Mouse (Mus musculus): ENCODE results near the gene Gm15262.
A peak's percentile ranks its signal among the peaks of the same experiment; 100 is the strongest.
"Not testable (repeated sequence)": the region's sequence is repeated elsewhere in the genome, so short reads cannot be mapped to it uniquely, and the experiment has no call there.

The Gm15262 gene

DNA sequence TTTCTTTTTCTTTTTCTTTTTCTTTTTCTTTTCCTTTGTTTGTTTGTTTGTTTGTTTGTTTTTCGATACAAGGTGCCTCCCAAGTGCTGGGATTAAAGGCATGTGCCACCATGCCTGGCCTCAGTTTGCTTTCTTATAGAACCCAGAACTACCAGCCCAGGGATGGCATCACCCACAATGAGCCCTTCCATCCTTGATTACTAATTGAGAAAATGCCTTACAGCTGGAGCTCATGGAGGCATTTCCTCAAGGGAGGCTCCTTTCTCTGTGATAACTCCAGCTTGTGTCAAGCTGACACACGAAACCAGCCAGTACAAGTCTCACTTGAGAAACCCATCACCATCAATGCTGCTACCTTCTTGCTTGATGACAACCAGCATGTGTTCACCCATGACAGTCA is at the start of gene Gm15262:
Gm15262 (plus strand) TSS at position 301 of the 400 bp plus-strand sequence.
- DNase-seq (ENCODE audit: low spot score) = not testable (repeated sequence)

DNA sequence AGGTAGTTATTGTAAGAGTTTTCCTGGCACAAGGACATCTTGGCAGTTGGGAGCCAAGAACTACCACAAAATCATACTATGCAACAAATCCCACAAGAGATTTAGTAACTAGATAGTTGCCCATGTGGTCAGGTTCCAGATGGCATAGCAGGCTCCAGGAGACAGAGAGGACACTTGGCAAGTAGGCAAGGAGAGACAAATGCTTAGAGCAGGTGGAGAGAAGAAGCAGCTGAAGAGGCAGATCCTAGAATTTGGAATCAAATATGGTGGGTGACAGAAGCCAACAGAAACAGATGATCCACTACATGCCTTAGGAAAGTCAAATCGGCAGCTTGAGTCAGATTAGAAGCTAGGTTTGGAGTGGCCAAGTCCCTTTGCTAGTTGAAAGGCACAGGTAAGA is 20.9 kb downstream of the Gm15262 start:
- DNase-seq (ENCODE audit: low spot score) = no peak

DNA sequence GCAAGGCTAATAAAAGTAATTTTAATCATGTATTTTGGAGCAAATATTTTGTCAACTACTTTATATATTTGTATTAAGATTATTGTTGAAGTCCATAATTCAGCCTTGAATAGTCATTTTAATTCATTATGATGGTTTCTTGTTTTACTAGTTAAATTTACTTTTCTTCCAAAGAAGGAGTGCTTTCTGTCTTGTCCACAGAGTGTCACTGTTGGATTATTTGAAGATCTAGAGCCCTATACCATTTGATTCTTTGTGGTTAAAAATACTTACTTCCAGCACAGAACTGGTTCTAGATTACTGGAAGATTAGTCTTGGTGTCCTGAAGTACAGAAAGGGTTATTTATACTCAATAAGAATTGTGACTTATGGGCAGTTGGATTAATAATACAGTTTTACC is 29.2 kb downstream of the Gm15262 start:
- no peak for DNase-seq (ENCODE audit: low spot score)

DNA sequence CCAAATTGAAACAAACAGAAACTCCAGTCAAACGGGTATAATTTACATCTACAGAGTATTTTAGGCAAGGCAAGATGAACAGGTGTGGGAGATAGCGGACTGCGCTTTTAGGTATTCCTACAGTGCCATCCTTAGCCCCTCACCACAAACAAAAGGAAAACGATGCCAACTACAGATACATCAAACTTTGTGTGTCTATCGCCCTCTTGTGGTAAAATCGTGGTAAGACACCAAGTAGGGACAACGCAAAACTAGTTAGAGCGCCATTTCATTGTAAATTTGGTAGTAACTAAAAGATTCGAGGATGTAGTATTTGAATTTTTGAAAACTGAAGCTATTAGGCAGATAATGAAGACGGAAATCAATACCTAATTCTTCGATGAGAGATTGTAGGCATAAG is 83.7 kb downstream of the Gm15262 start:
- DNase-seq (ENCODE audit: low spot score) = no peak

DNA sequence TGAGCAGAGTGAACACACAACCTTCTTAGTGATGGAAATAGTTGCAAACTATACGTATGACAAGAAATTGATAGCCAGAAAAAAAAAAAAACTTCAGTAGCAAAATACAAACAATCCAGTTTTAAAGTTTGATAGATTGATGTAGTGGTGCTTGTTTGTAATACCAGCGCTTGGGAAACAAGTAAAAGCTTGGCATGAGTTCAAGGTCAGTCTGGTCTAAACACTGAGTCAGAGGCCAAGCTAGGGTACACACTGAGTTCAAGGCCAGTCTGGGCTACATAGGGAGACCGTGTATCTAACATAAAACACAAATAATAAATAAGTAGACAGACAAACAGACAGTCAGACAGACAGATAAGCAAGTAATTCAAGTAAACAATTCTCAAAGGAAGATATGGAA is 84.2 kb downstream of the Gm15262 start:
- no peak for DNase-seq (ENCODE audit: low spot score)

DNA sequence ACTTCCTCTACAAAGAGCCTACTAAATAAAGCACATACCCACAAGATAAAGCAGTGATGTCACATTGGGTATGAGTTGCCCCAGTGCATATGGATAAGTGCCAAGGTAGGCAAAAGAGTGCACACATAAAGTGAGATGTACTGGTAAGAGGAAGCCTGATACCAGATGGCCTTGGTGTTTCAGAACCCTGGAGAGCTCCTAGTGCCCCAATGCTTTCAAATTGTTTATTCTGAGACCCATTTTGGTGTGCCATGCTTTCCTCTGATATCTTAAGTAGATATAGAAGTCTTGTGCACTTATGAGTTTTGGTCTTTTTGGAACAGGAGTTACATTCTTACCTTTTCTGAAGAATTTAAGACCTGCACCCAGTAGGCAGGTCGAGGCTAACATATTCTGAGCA is 88.3 kb downstream of the Gm15262 start:
- no peak for DNase-seq (ENCODE audit: low spot score)

DNA sequence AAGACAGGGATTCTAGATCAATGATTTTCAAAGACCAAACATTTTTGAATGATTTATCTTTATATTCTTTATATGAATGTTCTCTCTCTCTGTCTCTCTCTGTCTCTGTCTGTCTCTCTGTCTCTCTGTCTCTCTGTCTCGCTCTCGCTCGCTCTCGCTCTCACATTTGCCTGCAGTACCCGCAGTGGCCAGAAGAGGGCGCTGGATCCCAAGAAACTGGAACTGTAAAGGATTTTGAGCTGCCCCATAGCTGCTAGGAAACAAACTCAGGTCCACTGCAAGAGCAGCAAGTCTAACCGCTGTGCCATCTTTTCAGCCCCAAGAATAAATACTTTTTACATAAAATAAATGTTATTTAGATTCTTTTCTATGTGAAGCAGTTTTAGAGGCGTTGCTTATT is 98.5 kb downstream of the Gm15262 start:
- peak; percentile 38 for DNase-seq (ENCODE audit: low spot score)

DNA sequence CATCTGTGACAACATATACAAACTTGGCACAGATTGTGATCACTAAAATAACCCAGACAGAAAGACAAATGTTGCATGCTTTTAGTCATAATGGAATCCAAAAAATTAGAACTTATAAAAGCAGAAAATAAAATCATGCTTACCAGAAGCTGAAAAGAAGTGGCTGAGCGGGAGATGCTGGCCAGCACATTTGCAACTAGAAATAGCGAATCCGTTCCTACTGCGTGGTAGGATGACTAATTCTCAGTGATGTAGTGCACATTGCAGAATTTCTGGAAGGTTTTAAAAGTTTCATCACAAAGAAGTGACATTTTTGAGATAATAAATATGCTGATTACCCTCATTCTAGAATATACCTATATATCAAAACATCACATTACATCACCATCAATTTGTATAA is 100.7 kb downstream of the Gm15262 start:
- no peak for DNase-seq (ENCODE audit: low spot score)

DNA sequence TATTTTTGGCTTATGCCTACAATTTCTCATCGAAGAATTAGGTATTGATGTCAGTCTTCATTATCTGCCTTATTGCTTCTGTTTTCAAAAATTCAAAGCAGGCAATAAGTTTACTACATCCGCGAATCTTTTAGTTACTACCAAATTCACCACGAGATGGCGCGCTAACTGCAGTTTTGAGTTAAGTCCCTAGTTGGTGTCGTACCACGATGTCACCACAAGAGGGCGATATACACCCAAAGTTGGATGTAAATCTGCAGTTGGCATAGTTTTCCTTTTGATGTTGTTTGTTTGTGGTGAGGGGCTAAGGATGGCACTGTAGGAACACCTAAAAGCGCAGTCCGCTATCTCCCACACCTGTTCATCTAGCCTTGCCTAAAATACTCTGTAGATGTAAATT is 111.9 kb downstream of the Gm15262 start:
- peak; percentile 65 for DNase-seq (ENCODE audit: low spot score)

DNA sequence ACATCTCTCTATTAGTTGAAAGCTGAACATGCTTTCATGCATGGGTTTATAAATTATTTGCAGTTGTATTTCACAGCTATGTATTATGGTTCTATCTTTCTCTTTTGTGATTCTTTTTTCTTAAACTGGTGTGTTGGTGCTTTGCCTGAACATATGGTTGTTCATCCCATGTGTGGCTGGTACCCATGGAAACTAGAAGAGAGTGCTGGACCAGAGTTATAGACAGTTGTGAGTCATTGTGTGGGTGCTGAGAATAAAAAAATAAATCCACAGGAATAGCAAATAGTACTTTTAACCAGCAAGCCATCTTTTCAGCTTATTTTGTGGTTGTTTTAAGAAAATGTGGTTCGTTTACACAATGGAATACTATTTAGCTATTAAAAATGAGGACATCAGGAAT is 123.9 kb downstream of the Gm15262 start:
- DNase-seq (ENCODE audit: low spot score) = no peak
